Mouse (Mus musculus): Measurements from ENCODE around the gene Tex264. TPM values are rescaled to one million over a fixed set of nuclear protein-coding genes. Genes with fewer than 3 reads are reported as not detected.

Gene Tex264
- 47.0 and 60.1 TPM in 2 replicates for polyA plus RNA-seq (2015; fragmentation: Nextera tagmentation; extraction: Ambion mirVana)

DNA sequence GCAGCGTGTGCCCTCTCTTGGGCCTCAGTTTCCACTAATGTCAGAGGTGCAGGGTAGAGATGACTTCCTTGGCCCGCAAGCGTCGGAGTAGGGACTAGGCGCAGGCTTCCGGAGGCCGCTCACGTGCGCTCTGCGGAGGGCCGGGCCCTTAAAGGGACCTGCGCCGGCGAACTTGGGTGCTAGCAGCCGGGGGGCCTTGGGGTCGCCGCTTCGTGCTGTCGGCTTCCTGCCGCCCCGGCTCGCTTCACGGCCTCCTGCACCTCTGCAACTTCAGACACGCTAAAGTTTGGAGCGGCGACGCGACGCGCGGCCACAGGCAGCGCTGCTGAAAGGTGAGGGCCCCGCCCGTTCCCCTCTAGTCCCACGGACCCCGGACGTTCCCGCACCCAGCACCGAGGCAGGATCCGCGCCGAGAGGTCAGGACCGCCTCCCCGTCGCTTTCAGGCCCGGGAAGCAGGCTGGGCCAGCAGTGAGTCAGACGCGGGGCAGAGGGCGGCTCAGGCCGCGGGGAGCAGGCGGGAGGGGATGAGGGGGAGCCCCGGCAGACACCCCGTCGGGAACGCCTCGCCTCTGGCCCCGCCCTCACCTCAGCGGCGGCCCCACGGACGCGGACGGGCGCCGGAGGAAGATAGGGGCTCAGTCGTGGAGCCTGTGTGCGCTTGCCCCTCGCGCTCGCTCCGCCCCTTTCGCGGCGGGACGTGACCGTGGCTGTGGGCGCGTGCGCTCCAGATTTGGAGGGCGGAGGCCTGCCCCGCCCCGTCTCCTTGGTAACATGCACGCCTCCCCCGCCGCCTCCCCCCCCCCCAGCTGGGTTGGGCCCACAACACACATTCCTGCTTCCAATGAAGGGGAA lies at the start of gene Tex264:
Gene Tex264 (minus strand): TSS at position 679 of the 853 bp plus-strand sequence.
- DNase-seq (ENCODE audit: low spot score): peak; percentile 77

DNA sequence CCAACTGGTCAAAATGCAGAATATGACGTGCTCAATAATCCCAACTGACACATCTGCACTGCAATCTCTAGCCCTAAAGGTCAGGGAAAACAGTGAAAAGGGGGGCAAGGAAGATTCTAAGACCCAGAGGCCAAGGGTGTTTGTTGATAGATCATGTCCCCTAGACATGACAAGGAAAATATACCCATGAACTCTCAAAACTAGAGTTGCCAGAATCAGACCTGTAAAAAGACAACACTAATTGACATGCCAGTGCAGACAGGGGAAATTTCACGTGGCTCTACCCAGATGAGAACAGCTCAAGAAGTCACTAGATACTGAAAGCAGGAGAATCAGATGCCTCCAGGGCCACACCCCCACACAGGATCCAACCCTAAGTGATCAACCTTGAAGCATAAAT lies 48.0 kb upstream of the Tex264 start:
- no peak for DNase-seq (ENCODE audit: low spot score)

DNA sequence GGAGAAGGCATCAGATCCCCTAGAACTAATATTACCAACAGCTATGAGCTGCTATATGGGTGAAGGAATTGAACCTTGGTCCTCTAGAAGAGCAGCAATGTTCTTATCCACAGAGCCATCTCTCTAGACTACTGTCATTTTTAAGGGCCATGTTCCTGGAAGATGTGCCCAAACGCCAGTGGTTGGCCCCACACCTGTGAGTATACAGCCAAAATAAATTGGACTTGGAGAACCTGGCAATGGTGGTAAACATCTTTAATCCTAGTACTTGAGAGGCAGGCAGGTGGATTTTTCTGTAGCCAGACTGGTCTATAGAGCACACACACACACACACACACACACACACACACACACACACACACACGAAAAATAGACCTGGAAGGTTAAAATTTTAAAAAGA lies 43.7 kb upstream of the Tex264 start:
- DNase-seq (ENCODE audit: low spot score): no peak

DNA sequence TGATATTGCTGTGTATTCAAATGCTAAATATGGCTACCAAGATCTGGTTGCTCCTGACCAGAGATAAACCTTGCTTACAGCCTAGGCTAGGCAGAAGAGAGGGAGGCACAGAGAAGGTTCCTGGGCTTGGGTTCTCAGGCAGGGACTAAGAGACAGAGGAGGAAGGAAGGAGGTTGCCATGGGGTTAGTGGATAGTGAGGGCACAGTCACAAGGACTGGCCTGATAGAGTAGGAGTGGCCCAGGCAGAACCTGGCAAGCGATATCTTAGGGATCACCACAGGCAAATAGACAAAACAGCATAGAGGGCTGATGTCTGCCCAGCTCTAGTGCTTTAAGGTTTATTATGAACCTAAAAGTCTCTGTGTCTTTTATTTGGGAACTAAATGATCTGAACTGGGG lies 41.2 kb upstream of the Tex264 start:
- no peak for DNase-seq (ENCODE audit: low spot score)

DNA sequence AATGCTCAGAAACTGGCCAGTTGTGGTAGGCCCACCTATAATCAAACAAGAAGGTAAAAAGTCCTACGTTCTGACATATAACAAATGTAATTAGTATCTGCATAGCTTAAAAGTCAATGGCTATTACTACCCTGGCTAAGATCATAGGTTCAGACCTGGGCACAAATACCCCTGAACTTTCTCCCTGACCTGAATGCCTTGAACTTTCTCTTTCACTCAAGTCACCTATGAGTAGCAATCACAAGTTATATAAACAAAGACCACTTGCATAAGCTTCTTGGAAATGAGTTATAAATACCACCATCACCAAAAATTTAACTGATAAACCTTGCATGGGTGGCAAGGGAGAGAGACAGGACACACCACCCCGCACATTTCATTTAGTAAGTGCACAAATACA lies 39.7 kb upstream of the Tex264 start:
- DNase-seq (ENCODE audit: low spot score): no peak

DNA sequence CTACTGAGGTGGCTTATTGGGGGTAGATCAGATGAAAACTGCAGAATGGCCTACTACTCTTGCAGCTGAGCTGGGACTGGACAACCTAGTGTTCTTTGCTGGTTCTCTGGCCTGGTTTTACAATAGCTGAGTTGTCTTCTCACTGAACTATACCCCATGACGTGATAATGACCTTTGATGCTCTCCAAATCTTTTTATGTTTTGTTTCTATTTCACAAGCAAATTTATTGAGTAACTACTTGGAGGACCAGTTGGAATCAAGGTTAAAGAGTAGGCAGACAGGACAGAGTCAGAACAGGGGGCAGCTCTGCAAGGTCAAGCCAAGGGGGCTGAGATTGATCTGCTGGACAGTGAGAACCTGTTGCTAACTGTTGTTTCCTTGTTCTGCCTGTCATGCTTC lies 39.1 kb upstream of the Tex264 start:
- DNase-seq (ENCODE audit: low spot score): no peak

DNA sequence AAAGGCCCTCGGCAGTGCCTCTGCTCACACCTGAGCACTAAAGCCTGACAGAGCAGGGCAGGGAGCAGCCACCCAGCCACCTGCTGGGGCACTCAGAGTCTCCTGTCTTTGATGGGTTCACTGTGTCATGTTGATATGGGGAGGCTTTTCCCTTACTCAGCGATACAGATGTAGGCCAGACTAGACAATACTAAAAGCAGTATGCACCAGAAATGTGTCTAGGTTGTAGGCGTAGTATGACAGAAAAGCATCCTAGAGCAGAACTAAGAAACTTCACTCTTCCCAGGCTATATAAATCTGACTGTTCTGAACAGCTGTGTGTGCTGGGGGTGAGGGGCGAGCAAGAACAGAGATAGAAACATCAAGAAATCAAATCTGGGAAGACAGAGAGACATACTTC lies 31.0 kb upstream of the Tex264 start:
- no peak for DNase-seq (ENCODE audit: low spot score)

DNA sequence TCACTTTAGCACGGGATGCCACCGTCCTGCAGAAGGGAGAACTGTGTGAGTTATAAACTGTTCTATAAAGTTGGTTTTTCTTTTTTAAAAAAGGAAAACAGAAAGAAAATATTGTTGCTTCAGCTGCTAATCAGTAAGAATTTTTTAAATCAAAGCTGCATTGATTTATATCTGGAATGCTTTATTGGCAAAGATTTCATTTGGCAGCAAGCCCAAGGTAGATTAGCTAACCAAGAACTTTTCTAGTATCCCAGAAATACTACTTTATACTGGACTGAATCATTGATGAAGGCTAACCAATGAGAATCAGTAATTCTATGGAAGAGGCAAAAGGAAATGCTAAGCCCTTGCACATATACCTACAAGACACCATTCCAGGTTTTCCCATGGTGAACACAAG lies 30.5 kb upstream of the Tex264 start:
- no peak for DNase-seq (ENCODE audit: low spot score)

DNA sequence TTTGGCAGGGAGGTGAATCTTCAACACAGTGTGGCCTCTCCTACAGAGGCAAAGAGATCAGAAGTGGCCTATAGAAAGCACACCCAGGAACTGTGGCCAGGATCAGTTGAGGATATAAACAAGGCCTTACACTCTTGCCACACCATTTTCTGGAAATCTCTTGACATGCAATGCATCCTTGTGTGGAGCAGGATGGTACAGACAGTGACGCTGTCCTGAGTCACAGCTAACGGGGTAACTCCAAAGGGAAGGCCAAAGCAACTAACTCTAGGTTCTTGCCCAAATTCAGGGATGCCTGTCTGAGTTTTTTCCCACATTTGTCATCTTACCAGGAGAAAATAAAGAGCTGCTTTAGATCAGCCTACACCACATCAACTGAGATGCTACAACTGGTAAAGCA lies 26.7 kb upstream of the Tex264 start:
- no peak for DNase-seq (ENCODE audit: low spot score)

DNA sequence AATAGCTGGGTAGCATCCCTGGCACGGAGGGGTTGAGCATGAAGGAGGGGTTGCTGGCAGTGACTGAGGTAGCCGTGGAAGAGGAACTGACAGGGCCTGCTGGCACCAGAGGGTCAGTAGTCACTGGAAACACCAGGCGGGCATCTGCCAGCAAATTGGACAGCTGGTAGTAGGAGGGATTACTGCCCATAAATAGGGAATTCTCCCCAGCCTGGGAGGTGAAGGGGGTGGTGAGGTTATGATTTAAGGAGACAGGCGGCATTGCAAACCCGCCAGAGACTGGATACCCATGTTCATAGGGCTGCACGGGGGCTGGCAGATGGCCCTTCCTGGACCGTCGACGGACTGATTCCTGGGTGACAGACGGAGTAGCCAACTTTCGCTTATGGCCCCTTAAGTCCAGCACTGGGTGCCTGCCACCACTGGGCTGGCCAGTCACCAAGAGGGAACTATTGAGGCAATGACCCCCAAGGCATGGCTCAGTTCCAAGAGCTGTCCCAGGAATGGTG lies 7.3 kb upstream of the Tex264 start:
- DNase-seq (ENCODE audit: low spot score): no peak

DNA sequence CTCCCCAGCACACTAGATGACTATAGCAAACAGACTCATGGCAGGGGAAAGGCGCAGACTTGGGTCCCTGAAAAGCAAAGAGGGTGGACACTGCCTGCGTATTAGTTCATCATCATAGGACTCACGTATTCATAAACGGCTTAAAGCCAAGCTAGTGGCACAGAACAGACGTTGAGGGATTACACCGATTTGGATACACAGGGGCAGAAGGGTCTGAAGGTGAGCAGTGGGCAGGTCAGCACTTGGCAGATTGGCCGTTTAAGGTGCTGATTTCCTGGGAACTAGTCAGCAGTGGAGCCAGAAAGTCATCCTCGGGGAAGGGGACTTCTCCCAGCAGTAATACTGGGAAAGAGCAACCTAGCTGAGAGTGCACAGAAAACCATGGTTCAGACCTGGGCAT lies 3.1 kb upstream of the Tex264 start:
- DNase-seq (ENCODE audit: low spot score): no peak

DNA sequence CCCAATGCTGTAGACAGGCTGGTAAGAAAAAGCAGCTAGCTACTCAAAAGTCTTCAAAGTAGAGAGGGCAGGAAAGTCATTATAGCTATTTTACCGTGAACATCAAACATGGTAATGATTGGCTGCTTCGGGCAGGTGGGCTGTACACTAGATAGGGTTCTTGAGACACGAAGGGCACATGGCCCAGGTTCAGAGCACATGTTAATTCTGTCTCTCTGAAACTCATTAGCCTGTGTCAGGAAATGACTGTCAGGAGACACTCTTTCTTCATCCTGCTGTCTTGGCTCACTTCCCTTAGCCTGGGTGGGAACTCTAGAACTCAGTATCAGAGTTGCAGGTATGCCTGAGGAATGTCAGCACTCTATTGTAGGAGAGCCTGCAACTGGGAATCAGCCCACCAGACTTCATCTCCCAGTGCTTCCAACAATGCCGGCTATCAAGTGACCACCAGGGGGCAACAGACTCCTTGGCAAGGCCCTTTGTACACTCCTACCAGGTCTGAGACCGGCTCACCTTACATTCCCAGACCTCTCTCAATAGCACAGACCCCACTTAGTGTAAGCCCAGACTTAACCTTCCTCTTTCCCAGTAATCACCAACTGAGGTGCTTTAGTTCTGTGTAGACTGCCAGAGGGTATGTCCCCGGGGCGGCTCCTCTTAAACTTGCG lies 1.4 kb upstream of the Tex264 start:
- peak; percentile 73 for DNase-seq (ENCODE audit: low spot score)

DNA sequence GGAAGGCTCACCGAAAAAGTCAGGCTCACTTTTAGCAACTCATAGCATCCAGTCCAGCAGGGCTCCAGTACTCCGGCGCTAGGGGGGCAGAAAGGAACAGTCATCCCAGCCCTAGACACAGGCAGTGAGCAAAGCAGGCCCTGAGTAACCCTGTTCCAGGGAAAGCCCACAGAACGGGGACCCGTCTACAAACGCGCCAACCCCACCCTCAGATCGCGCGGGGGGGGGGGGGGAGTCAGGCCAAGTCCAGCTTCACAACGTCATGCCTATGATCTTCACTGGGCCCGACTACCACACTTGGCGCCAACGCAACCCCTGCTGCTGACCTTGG lies 844 bp downstream of the Tex264 start:
- DNase-seq (ENCODE audit: low spot score): peak; percentile 11

DNA sequence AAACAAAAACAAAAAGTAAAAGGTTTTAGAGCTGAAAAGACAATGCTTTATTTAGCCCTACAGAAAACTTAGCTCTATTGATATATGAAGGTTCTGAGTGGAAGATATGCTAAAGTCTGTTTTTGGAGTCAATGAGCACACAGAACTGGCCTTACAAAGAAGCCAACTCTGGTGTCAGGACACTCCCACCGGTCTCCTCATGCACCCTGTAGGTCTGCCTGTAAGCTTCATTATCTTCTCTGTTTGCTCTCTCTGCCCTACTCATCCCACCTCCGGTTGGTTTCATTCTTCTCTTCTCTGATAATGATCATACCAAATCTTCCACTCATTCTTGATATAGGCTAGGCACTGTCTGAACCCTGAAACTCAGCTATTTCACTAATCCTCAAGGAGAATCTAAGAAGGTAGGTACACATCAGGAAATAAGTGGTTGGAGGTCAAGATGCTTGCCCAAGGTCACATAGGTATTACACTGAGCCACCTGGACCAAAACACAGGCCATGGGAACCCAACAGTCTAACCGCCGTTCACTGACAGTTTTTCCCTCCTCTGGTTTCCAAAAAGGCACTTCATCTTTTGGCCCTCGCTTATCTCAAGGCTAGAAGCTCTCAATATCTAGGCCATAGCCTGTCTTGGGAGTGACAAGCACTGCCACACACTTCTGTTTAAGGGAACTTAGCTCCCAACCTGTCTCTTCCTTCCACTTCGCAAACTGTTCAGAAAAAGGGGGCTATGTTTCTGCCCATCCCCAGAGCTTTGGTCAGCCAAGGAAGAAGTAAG lies 1.4 kb downstream of the Tex264 start:
- DNase-seq (ENCODE audit: low spot score): no peak

DNA sequence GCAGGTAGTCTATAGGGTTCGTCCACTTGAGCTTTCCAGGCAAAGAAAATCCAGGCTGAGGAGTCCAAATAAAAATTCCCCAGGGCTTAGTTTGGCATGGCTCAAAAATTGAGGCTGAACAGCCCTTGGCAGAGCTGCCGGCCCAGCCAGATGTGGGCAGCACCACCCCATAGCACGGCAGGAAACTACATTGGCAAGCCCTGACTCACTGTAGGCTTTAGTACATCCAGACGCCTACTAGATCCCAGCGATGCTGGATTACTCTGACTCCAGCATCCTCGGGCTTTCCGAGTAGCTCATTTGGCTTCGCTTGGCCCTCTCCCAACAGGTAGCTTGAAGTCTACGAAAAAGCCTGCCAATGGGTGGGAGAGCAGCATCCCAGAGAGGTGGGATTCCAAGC lies 4.7 kb downstream of the Tex264 start:
- DNase-seq (ENCODE audit: low spot score): no peak

DNA sequence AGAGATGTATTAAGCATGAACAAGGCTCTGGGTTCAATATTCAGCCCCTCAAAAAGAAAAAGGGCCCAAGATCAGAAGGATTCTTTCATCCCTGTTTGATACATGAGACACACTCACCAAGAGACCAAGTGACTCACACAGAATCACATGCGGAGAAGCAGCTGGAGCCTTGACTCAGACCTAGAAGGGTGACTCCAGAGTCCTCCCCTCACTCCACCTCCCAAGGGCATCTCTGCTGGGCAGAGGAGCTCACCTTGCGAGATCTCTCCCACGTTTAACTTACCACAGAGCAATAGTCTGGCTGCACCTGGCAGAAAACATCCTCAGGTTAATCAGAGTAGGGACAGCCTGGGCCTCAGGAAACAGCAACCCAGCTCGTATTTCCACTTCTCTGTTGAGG lies 7.5 kb downstream of the Tex264 start:
- DNase-seq (ENCODE audit: low spot score): no peak

DNA sequence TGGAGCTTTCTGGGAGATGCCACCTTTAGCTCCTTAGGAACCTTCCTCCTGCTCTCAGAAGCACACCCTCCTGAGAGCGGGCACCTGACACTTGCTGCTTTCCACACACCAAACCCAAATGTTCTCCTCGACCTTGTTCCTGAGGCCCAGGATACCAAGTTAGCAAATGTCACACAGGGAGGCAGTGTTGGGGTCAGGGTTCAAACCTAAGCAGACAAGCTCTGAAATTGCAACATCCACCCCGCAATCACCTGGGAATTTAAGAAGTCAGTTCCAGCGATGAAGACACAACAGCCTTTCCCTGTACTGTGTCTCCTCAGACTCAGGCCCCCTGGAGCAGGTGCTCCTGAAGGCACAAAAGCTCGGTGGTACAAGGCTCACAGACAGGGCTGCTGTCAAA lies 8.0 kb downstream of the Tex264 start:
- DNase-seq (ENCODE audit: low spot score): no peak

DNA sequence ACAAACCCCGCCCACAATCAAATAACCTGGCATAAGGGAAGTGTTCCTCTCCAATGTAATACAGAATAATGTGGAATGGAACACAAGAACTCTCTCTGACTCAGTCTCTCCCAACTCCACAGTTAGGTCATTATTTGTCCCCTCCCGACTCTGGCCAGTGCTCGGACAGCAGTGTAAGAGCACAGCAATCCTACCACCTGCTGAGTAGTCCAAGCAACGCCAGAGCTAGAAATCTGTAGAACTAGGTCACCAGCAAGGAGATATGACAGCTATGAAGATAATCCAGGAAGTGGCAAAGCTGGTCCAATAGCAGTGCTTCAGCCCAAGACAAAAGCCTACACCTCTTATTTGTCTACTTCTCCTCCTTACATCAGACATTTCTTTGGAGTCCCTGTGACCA lies 9.2 kb downstream of the Tex264 start:
- DNase-seq (ENCODE audit: low spot score): no peak

DNA sequence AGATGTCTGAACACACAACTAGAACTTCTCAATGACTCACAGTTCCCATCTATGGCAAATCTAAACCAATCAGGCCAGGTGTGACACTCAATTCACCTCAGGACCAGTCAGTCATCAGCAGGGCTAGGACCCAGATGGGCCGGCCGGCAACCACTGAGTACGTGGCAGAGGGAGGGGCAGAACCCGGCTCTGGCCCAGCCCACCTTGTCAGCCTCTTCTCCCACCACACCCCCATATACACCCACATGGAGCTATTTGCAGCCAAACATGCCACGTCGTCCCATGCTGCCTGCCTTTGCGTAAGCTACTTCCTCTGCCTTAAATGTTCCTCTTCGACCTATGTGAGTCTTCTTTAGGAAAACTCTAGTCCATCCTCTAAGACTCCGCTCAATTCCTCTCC lies 9.8 kb downstream of the Tex264 start:
- no peak for DNase-seq (ENCODE audit: low spot score)

DNA sequence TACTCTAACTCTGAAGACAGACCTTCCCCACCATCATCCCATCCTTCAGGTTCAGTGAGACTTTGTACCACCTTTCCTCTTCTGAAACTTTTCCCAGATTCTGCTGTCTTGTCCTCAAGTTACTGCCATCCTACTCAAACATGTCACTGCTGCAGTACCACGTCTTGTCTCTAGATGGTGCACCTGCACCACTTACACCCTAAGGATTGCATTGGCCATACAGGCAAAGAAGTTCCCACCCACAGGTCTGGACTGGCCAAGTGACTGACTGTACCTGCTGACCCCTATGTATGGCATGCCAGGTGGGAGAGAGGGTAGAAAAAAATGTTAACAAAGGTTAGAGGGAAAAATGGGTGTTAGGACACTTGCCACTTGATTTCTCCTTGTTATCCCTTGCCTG lies 10.2 kb downstream of the Tex264 start:
- DNase-seq (ENCODE audit: low spot score): peak; percentile 70

DNA sequence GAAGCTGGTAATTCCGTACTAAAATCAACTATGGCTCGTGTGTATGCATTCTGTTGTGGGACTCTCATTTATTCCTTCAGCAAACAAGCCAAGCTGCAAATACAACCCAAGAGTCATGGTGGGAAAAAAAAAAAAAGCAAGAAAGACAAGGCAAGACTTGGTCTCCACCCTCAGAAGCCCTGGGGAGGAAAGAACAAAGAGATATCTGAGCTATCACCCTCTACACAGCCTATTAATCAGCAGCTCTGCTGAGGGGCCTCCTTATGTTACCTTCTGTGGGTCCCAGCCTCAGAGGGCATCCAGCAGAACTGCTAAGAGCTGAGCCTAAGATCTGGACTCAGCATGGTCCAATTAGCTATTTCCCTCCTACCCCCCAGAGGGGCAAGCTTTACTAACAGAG lies 11.9 kb downstream of the Tex264 start:
- no peak for DNase-seq (ENCODE audit: low spot score)

DNA sequence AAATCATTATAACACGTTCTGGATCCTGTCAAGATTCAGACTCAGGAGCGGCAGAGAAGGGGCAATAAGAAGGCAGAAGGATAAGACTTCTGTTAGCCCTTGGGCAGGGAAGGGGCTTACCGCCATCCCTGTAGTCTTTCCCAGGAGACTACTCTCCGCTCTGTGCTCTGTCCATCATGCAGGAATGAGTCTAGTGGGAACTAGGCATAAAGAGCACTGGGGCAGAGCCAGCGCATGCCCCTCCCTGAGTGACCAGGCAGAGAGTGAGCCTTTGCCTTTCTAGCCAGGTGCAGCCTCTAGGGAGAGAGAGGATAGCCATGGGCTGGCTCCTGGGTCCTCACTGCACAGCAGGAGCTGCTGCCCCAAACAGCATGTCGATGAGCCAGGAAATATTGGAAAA lies 20.9 kb downstream of the Tex264 start:
- no peak for DNase-seq (ENCODE audit: low spot score)

All from thymus, postnatal 0 days (tissue).